Mouse (Mus musculus) neural tube, embryonic 11.5 days (tissue): Measurements from ENCODE around the gene Tmc8. TPM values are rescaled to one million over a fixed set of nuclear protein-coding genes. Genes with fewer than 3 reads are reported as not detected.

Experiments
- ATAC-seq: fragments of 200-750 bp; cut with Nextera tagmentation; 2 replicates; pipeline ENCODE4 v1.8.0; 2017; ENCODE audit warnings: moderate number of reproducible peaks, mild to moderate bottlenecking, moderate TSS enrichment, moderate library complexity; ENCODE audit not compliant: insufficient read depth, low FRiP score, low TSS enrichment
- DNase-seq: peaks from one replicate; pipeline ENCODE4 v3.0.0-alpha.2; 2015; ENCODE audit warnings: low spot score
- H3K27ac ChIP-seq: fragments of 300-500 bp; sonication (generic); 2 replicates; pipeline ENCODE4 v1.5.1; 2014; ENCODE audit warnings: low read depth, mild to moderate bottlenecking, low read length
- H3K27me3 ChIP-seq: fragments of 300-500 bp; sonication (generic); 2 replicates; pipeline ENCODE4 v1.6.1; 2014; ENCODE audit warnings: mild to moderate bottlenecking, low read length, mixed read lengths; ENCODE audit not compliant: control insufficient read depth, insufficient read depth
- H3K36me3 ChIP-seq: fragments of 300-500 bp; sonication (generic); 2 replicates; pipeline ENCODE4 v1.6.1; 2014; ENCODE audit warnings: mild to moderate bottlenecking, low read length, moderate library complexity, mixed read lengths; ENCODE audit not compliant: control insufficient read depth, insufficient read depth
- H3K4me1 ChIP-seq: fragments of 300-500 bp; sonication (generic); 2 replicates; pipeline ENCODE4 v1.6.1; 2014; ENCODE audit warnings: low read length, mixed read lengths; ENCODE audit not compliant: control insufficient read depth, insufficient read depth
- H3K4me2 ChIP-seq: fragments of 300-500 bp; sonication (generic); 2 replicates; pipeline ENCODE4 v1.6.1; 2014; ENCODE audit warnings: low read depth, mild to moderate bottlenecking, moderate library complexity
- H3K4me3 ChIP-seq: fragments of 300-500 bp; sonication (generic); 2 replicates; pipeline ENCODE4 v1.5.1; 2014; ENCODE audit warnings: low read depth, low read length
- H3K9ac ChIP-seq: fragments of 300-500 bp; sonication (generic); 2 replicates; pipeline ENCODE4 v1.6.1; 2014; ENCODE audit warnings: mild to moderate bottlenecking, low read length
- H3K9me3 ChIP-seq: fragments of 300-500 bp; sonication (generic); 2 replicates; pipeline ENCODE4 v1.6.1; 2016; ENCODE audit warnings: low read length; ENCODE audit not compliant: control insufficient read depth
- WGBS: fragments of 180-500 bp; shearing (Covaris S2); extraction: QIAGEN DNeasy Blood & Tissue Kit; methylation state at CpG from one replicate; pipeline ENCODE4 v1.1.7; 2014; 5-methylcytosine and 5-hydroxymethylcytosine counted together
- polyA plus RNA-seq: library from polyadenylated mRNA; unstranded; fragments of >200 nt; fragmentation: Nextera tagmentation; extraction: Ambion mirVana; gene quantifications from 2 replicates; pipeline ENCODE4 v1.2.1, GENCODE M21; 2014

Tmc8 gene
- polyA plus RNA-seq, 1 experiment from 2014 or later: 1.8 TPM

DNA sequence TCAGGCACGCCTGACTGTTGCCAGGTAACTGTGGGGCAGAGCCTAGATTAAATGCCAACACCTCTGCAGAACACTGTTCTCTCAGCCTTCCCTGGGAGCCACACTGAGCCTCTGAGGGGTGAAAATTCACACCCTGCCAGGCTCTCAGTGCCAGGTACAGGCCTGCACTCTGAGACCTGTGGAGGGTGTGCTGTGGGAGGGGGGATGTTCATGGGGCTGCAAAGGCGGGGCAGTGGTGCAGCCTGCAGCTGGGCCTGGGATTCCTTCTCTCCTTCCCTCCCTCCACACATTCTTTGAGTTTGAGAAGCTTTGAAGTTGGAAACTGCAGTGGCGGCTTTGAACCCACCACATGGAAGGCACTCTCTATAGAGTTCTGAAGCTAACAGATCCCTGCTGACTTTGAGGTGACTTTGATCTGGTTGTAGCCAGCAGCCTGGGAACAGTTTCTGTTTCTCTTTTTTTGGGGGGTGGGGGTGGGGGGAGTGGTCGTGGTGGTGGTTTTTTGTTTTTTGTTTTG lies 12.2 kb downstream of the Tmc8 start:
- WGBS: 52% methylated on average over 4 of the region's 4 CpGs
- DNase-seq (no peak), ATAC-seq (no peak)
- no peak overlapping the region for H3K4me2 ChIP-seq
- H3K9ac ChIP-seq: no peak overlapping the region
- no peaks in the 10 kb centered on the region for H3K36me3 ChIP-seq
- no peaks in the 10 kb centered on the region for H3K9me3 ChIP-seq
- H3K4me3 ChIP-seq: no peak overlapping the region
- no peaks in the 10 kb centered on the region for H3K4me1 ChIP-seq
- no peak overlapping the region for H3K27ac ChIP-seq
- H3K27me3 ChIP-seq: 0 out of 2 replicates have a peak, but pooled peaks cover 4% of the 10 kb centered on the region

DNA sequence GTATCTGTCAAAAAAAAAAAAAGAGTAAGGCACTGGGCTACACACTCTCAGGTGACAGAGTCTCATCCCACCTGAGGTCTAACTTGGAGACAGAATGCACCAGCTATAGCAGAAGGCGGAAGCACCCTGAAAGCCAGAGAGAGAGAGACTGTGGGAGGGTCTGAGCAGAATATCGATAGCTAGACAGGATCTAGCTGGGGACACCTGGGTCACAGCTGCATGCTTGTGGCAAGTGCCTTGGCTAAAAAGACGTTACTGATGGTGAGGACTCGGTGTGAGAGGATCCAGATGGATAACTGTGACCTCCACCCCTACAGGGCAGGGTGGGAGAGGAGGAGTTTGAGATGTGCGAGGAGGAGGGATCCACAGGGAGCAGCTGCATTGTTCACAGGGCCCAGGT lies 15.1 kb downstream of the Tmc8 start:
- H3K27ac ChIP-seq: no peak overlapping the region
- no peaks in the 10 kb centered on the region for H3K36me3 ChIP-seq
- no peak overlapping the region for H3K9ac ChIP-seq
- no peaks in the 10 kb centered on the region for H3K4me1 ChIP-seq
- DNase-seq: no peak
- H3K9me3 ChIP-seq: no peaks in the 10 kb centered on the region
- no peaks in the 10 kb centered on the region for H3K27me3 ChIP-seq
- WGBS: 42% methylated on average over 5 of the region's 5 CpGs
- no peak overlapping the region for H3K4me2 ChIP-seq
- ATAC-seq: no peak
- no peak overlapping the region for H3K4me3 ChIP-seq

DNA sequence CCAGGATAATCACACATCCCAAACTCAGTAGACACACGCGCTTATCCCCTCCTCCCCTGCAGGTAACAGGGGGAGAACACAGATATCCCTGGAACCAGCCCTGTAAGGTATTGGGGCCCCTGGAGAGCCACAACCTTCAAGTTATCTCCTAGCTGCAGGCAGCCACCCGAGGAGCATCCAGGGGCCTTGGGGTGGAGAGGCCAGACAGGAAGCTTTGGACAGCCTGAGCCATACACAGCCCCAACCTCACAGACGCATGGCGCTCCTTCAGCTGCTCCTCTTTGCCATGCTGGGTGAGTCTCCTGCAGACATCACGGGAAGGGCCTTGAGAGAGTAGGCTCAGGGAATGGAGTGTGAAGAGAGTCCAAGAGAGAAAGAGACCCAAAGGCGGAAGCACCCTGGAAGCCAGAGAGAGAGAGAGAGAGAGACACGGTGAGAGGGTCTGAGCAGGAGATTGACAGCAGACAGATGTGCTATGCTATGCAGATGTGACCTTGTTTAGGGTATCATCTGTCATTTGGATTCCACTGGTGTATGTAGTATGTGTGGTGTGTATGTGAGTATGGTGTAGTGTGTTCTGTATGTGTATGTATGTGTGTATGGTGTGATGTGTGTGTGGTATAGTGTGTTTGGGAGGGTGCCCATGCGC lies 15.8 kb downstream of the Tmc8 start, which contains the start of gene 6030468B19Rik:
Gene 6030468B19Rik, plus strand, starts transcription at position 150 of the 649 bp plus-strand sequence.
- Histone ChIP-seq H3K4me2 (no peak within 1 kb of the TSS), H3K27me3 (no peaks in the 10 kb centered on the region), H3K36me3 (no peaks in the 10 kb centered on the region), H3K4me1 (no peaks in the 10 kb centered on the region), H3K9me3 (no peaks in the 10 kb centered on the region), H3K27ac (no peak within 1 kb of the TSS), H3K9ac (no peak within 1 kb of the TSS), H3K4me3 (no peak within 1 kb of the TSS)
- ATAC-seq (no peak), DNase-seq (no peak)
- WGBS: 67% methylated on average over 9 of the region's 9 CpGs

DNA sequence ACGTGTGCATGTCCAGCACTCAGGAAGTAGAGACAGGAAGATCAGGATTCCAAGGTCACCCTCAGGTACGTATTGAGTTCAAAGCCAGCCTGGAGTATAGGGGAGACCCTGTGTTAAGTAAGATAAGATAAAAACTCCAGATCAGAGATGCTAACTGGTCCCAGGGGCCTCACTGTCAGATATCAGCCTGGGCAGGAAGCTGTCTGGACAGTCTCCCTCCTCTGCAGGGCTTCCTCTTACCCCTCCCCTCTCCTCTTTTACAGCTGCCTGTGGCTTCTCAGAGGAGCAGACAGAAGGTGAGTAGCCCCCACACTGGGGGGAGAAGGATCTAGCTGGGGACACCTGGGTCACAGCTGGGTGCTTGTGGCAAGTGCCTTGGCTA lies 16.3 kb downstream of the Tmc8 start:
- DNase-seq (no peak), ATAC-seq (no peak)
- 45% methylated on average over 2 of the region's 2 CpGs for WGBS
- H3K27me3 ChIP-seq: no peaks in the 10 kb centered on the region
- H3K27ac ChIP-seq: no peak overlapping the region
- no peaks in the 10 kb centered on the region for H3K9me3 ChIP-seq
- no peaks in the 10 kb centered on the region for H3K36me3 ChIP-seq
- no peak overlapping the region for H3K4me3 ChIP-seq
- no peak overlapping the region for H3K4me2 ChIP-seq
- H3K4me1 ChIP-seq: no peaks in the 10 kb centered on the region
- H3K9ac ChIP-seq: no peak overlapping the region

DNA sequence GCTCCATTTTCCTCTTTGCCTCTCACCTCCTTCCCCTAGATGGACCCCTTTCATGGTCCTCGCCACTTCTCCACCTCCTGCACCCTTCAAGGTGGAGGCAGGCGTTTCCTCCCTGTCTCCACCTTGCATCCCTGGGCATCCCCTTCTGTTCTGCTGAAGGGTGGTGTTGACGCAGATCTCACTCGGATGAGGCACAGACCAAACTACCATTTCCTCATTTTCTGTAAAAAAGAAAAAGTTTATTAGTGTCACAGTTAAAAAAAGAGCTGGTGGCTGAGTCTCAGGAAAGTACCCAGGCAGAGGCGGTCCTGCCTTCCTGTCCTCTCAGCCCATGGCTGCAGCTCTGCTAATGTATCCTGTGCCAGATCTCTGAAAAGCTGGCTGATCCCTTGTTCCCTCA lies 17.3 kb downstream of the Tmc8 start:
- DNase-seq (no peak), ATAC-seq (no peak)
- 60% methylated on average over 5 of the region's 5 CpGs for WGBS
- H3K27me3 ChIP-seq: no peaks in the 10 kb centered on the region
- H3K9me3 ChIP-seq: no peaks in the 10 kb centered on the region
- H3K4me2 ChIP-seq: no peak overlapping the region
- no peaks in the 10 kb centered on the region for H3K36me3 ChIP-seq
- no peaks in the 10 kb centered on the region for H3K4me1 ChIP-seq
- no peak overlapping the region for H3K9ac ChIP-seq
- no peak overlapping the region for H3K4me3 ChIP-seq
- no peak overlapping the region for H3K27ac ChIP-seq

DNA sequence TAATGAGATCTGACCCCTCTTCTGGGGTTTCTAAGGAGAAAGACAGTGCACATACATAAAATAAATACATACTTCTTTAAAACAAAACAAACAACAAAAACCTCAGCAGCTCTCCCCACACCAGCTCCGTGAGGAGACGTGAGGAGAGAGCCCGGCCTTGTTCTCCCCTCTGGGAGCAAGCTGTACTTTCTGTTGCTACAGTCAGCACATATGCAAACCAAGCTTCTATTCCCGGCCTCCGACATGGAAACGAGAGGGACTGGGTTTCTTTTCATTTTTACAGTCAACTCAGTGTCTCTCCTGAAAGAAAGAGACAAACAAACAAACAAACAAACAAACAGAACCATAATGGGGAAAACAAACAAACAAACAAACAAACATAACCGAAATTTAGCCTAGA lies 18.2 kb downstream of the Tmc8 start:
- no peaks in the 10 kb centered on the region for H3K9me3 ChIP-seq
- no peaks in the 10 kb centered on the region for H3K36me3 ChIP-seq
- 86% methylated on average over 7 of the region's 7 CpGs for WGBS
- H3K4me2 ChIP-seq: no peak overlapping the region
- no peaks in the 10 kb centered on the region for H3K27me3 ChIP-seq
- no peaks in the 10 kb centered on the region for H3K4me1 ChIP-seq
- no peak overlapping the region for H3K9ac ChIP-seq
- ATAC-seq (no peak), DNase-seq (no peak)
- no peak overlapping the region for H3K4me3 ChIP-seq
- no peak overlapping the region for H3K27ac ChIP-seq

DNA sequence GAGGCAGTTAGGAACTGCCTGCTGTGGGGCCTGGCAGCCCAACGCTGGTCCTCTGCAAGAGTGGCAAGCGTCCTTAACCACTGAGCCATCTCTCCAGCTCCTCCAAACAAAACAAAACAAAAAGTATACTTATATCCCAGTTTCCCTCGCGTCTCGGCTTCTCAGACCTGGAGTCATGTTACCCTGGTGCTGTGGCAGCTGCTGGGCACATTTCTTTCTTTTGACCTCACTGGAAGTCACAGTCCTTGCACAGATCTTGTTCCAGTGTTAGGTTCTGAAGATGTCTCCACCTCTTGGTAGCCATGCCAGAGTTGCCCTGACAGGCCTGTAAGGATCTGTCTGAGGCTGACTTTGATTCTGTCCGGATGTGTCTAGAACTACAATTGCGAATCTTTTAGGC lies 19.8 kb downstream of the Tmc8 start:
- Histone ChIP-seq H3K4me1 (no peaks in the 10 kb centered on the region), H3K9me3 (no peaks in the 10 kb centered on the region), H3K27ac (no peak overlapping the region), H3K27me3 (no peaks in the 10 kb centered on the region), H3K4me2 (no peak overlapping the region), H3K4me3 (no peak overlapping the region), H3K9ac (no peak overlapping the region), H3K36me3 (no peaks in the 10 kb centered on the region)
- 75% methylated on average over 7 of the region's 7 CpGs for WGBS
- DNase-seq (no peak), ATAC-seq (no peak)

DNA sequence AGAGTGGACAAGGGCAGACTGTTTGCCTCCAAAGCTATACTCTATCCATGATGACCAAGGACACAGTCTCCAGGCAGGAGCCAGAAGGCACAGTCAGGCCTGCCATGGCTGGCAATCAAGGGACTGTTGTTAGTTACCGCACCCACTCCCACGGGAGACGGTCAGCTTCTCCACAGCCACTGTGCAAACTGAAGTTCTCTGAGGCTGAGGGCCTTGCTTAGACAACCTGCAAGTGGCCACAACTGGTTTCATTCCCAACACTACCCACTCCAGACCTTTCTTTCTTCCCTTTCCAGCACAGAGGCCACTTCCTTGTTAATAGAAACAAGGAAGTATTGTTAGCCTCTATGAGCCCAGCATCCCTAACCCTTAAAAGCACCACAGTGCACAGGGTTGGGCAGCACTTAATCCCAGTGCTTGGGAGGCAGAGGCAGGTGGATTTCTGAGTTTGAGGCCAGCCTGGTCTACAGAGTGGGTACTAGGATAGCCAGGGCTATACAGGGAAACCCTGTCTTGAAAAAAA lies 21.4 kb downstream of the Tmc8 start:
- Histone ChIP-seq H3K9me3 (no peaks in the 10 kb centered on the region), H3K4me3 (no peak overlapping the region), H3K4me2 (no peak overlapping the region), H3K36me3 (no peaks in the 10 kb centered on the region), H3K4me1 (no peaks in the 10 kb centered on the region), H3K9ac (no peak overlapping the region), H3K27ac (no peak overlapping the region), H3K27me3 (no peaks in the 10 kb centered on the region)
- 96% methylated on average over 3 of the region's 3 CpGs for WGBS
- DNase-seq (no peak), ATAC-seq (no peak)

DNA sequence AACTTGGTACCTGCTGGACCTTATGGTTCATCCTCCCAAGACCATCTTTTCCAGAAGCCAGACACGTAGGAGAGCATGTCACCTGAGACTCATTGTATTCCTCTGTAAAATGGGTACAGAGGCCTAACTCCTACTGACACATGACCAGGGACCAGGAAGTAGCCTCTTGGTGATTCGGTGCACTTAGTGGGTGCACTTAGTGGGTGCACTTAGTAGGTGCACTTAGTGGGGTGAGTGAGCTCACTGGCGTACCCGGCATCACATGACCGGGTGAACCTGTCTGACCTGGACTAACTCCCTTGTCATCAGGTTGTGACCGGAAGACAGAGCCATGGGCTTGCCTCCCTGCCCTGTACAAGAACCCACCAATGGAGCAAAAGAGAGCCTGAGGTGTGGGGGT lies 24.9 kb downstream of the Tmc8 start:
- H3K36me3 ChIP-seq: no peaks in the 10 kb centered on the region
- no peaks in the 10 kb centered on the region for H3K27me3 ChIP-seq
- H3K9ac ChIP-seq: no peak overlapping the region
- no peak overlapping the region for H3K27ac ChIP-seq
- 94% methylated on average over 6 of the region's 6 CpGs for WGBS
- ATAC-seq (no peak), DNase-seq (no peak)
- H3K9me3 ChIP-seq: no peaks in the 10 kb centered on the region
- H3K4me3 ChIP-seq: no peak overlapping the region
- peaks cover 11% of the 10 kb centered on the region for H3K4me1 ChIP-seq
- no peak overlapping the region for H3K4me2 ChIP-seq
